16 mouse cellular contexts compared by ENCODE assay signal in the genomic region with DNA sequence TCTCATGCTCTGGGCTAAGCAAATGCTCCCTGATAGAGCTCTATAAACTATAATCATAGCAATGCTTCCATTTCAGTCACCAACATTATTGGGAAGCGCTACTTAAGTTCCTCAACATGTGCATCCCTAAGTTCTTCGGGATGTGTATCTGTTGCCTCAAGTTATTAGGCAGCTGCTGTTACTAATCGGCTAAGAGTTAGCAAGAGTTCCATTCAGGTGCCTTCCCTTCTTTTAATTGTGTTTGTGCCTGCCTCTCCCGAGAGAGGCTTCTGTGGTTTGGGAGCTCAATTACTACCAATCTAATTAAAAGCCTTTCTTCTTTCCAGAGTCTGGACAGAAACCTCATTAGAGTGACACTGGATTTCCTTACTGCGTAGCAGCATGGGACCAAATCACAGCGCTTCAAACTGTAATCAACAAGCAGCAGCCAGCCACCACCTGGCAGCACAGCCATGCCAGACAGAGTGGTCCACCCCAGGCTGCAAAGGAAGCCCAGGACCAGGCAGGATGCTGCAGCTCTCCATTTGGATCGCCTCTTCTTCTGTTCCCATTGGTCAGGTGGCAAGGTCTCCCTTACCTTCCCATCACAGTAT. TPM values are rescaled to one million over a fixed set of nuclear protein-coding genes. Genes with fewer than 3 reads are reported as not detected.
DNase-seq lines count a peak whose midpoint lies in the region; ATAC-seq lines count a peak whose summit lies in the region.
"Had no signal": no experiment of that assay in that cellular context is flagged by ENCODE, and none has a peak within 500 bp of the region (broad histone marks: within the 10 kb centered on the region; RNA-seq: fewer than 3 reads in every experiment).

No protein-coding gene starts in this region.

- H3K27me3 ChIP-seq in forebrain, embryonic 14.5 days (replicated peaks; ENCODE audit: control insufficient read depth, insufficient read depth, low read length) = no peaks in the 10 kb centered on the region
- H3K27me3 ChIP-seq in midbrain, embryonic 15.5 days (replicated peaks) = no peaks in the 10 kb centered on the region
- H3K27me3 ChIP-seq: heart, embryonic 12.5 days; lung, embryonic 15.5 days had no signal

- DNase-seq in cerebellum, postnatal 14 days = peak; percentile 23 to 36
- DNase-seq in cerebellum, adult 18-20 months = no peak
- peak; percentile 58 for DNase-seq in Muller cell, postnatal 12 days (ENCODE audit: inconsistent ontology term)
- peak; percentile 75 for DNase-seq in forebrain, embryonic 14.5 days (ENCODE audit: low spot score)
- no peak for DNase-seq in layer of hippocampus, adult 8-10 months (ENCODE audit: low spot score in 2 of 2)
- DNase-seq in left cerebral cortex, adult 9 months (ENCODE audit: low spot score in 2 of 2) = no peak
- DNase-seq: cerebellum, adult 8-10 months; gastrocnemius, postnatal 25 days; right cerebral cortex, postnatal 14 days had no signal

- H3K36me3 ChIP-seq in forebrain, embryonic 14.5 days (ENCODE audit: control insufficient read depth, insufficient read depth, low read length) = no peaks in the 10 kb centered on the region
- no peaks in the 10 kb centered on the region for H3K36me3 ChIP-seq in midbrain, embryonic 15.5 days (replicated peaks)
- H3K36me3 ChIP-seq: heart, embryonic 12.5 days; lung, embryonic 15.5 days had no signal

- H3K27ac ChIP-seq in forebrain, embryonic 14.5 days (ENCODE audit: low read depth, low read length) = no peak overlapping the region
- no peak overlapping the region for H3K27ac ChIP-seq in midbrain, embryonic 15.5 days
- H3K27ac ChIP-seq: lung, embryonic 15.5 days had no signal

- ATAC-seq in forebrain, embryonic 14.5 days = peak; percentile 91
- ATAC-seq in midbrain, embryonic 15.5 days (replicated peaks) = peak; percentile 76
- ATAC-seq in monocyte, adult 5-6 weeks (replicated peaks; ENCODE audit: insufficient number of reproducible peaks, low FRiP score, low TSS enrichment, poor library complexity, severe bottlenecking) = no peak

- H3K4me1 ChIP-seq in forebrain, embryonic 14.5 days (ENCODE audit: control insufficient read depth, insufficient read depth, low read length) = peaks cover 5% of the 10 kb centered on the region; the same call in 1 of the 2 replicates
- peaks cover 4% of the 10 kb centered on the region for H3K4me1 ChIP-seq in midbrain, embryonic 15.5 days
- H3K4me1 ChIP-seq: heart, embryonic 12.5 days; lung, embryonic 15.5 days had no signal

- no peak overlapping the region for H3K9ac ChIP-seq in forebrain, embryonic 14.5 days (ENCODE audit: low read length)
- no peak overlapping the region for H3K9ac ChIP-seq in midbrain, embryonic 15.5 days
- H3K9ac ChIP-seq: heart, embryonic 12.5 days; lung, embryonic 15.5 days had no signal

- no peaks in the 10 kb centered on the region for H3K9me3 ChIP-seq in forebrain, embryonic 14.5 days (replicated peaks; ENCODE audit: control insufficient read depth, low read length)
- no peaks in the 10 kb centered on the region for H3K9me3 ChIP-seq in midbrain, embryonic 15.5 days
- H3K9me3 ChIP-seq: heart, embryonic 12.5 days; lung, embryonic 15.5 days had no signal

- no peak overlapping the region for H3K4me3 ChIP-seq in forebrain, embryonic 14.5 days (ENCODE audit: low read depth, low read length)
- no peak overlapping the region for H3K4me3 ChIP-seq in midbrain, embryonic 15.5 days
- H3K4me3 ChIP-seq: heart, embryonic 12.5 days; lung, embryonic 15.5 days had no signal

- WGBS in forebrain, embryonic 14.5 days = 13% methylated on average over 7 of the region's 7 CpGs
- 43% methylated on average over 7 of the region's 7 CpGs for WGBS in midbrain, embryonic 15.5 days

- H3K4me2 ChIP-seq in forebrain, embryonic 14.5 days (ENCODE audit: low read length) = no peak overlapping the region
- no peak overlapping the region for H3K4me2 ChIP-seq in midbrain, embryonic 15.5 days
- H3K4me2 ChIP-seq: heart, embryonic 12.5 days; lung, embryonic 15.5 days had no signal

RNA-seq across cellular contexts. Expression of a gene that starts 50.0 kb away (rescaled TPM):
- 3.7 and 5.2 TPM in 2 replicates for polyA plus RNA-seq in forebrain, embryonic 14.5 days (2014; fragmentation: Nextera tagmentation; extraction: Ambion mirVana)
- 8.5 and 9.2 TPM in 2 replicates for polyA plus RNA-seq in midbrain, embryonic 15.5 days (2015; fragmentation: Nextera tagmentation; extraction: Ambion mirVana)
- total RNA-seq in layer of hippocampus, adult 8-10 months (2022) = 10 to 100 TPM; 36.5 to 43.5 (median 41.7) TPM
- total RNA-seq in monocyte, adult 5-6 weeks (2017) = not detected in 3 replicates
- total RNA-seq: liver, adult 2 months; megakaryocyte progenitor cell, adult 5-6 weeks; neutrophil, adult 5-6 weeks had no signal
- polyA plus RNA-seq: liver, adult 2 months had no signal

Comparison
In these comparisons a context has a peak if more than half of its experiments do, and no peak if none do; other contexts are left out.
1. DNase-seq: peak in cerebellum, postnatal 14 days (2 of 2), Muller cell, postnatal 12 days (single experiment) and forebrain, embryonic 14.5 days (single experiment); none in cerebellum, adult 18-20 months (0 of 2), layer of hippocampus, adult 8-10 months (0 of 2) and left cerebral cortex, adult 9 months (0 of 2).
2. RNA of a gene that starts 50.0 kb away (total RNA-seq): 36.5 to 43.5 TPM in layer of hippocampus, adult 8-10 months; not detected in monocyte, adult 5-6 weeks; every median in the first group is over 10 times any median in the second.